Mouse (Mus musculus): Measurements from ENCODE around the gene Plk1. TPM values are rescaled to one million over a fixed set of nuclear protein-coding genes. Genes with fewer than 3 reads are reported as not detected.

The Plk1 gene
- polyA plus RNA-seq, 2 experiments from 2014 or later: 11.5 to 23.1 TPM

DNA sequence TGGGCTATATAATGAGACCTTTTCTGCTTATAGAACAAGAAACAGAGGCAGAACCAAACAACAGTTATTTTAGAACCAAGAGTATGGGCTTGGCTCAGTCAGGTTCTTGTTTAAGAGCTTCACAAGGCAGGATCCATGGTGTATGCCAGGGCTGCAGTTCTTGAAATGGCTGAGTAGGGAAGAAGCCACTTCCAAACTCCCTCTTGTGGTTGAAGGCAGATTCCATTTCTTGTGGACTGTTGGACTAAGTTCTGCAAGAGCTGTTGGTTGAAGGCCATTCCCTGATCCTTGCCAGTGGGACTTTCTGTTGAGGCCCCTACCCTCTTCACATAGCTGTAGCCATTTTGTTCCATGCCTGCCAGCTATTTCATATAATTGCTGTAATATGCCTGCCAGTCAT is 34.7 kb downstream of the Plk1 start:
- no peak for ATAC-seq

- no peak for ATAC-seq
Measured at GRCm38 (mm10) chr7:122196771-122197170, 37.5 kb downstream of the Plk1 start.

DNA sequence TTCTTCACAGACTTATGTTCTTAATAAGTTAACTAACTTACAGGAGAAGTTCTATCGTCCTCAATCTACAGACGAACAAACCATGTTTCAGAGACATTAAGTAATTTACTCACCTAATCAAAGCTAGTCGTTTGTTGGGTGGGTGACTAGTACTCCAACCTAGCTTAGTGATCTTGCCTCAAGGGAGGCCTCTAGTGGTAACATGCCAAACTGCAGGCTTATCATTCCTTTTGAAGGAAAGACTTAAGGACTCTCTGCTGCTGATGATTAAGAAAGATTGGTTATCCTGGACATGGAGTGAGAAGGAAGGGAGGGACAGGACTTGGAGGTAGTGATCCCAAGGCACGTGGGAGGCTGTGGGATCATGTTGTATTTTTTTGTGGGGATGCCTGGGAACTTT is 38.1 kb downstream of the Plk1 start:
- no peak for ATAC-seq

- ATAC-seq: no peak
Measured at GRCm38 (mm10) chr7:122199296-122199695, 40.1 kb downstream of the Plk1 start.

GRCm38 (mm10) chr7:122203936-122204335 is 44.7 kb downstream of the Plk1 start:
- ATAC-seq: no peak

- no peak for ATAC-seq
Measured at GRCm38 (mm10) chr7:122206121-122206520, 46.9 kb downstream of the Plk1 start.

- no peak for ATAC-seq
Measured at GRCm38 (mm10) chr7:122208276-122209021, 49.2 kb downstream of the Plk1 start.

GRCm38 (mm10) chr7:122219315-122219801 is 60.1 kb downstream of the Plk1 start, which contains the start of gene Chp2:
Gene Chp2 (plus strand): TSS chr7:122219496.
- ATAC-seq: no peak

Other genes with a start within 250 kb of the Plk1 start
- 10 to 100 TPM in 1 of 2 experiments, 1 to 10 TPM in 1; 8.3 to 10.3 TPM for gene Cog7, start 177.7 kb upstream of the Plk1 start, polyA plus RNA-seq (2017; shearing (Covaris generic))
- 1 to 10 TPM in 1 of 2 experiments, under 1 TPM in 1; 0.83 to 2.4 TPM for gene Gga2, start 138.2 kb upstream of the Plk1 start, polyA plus RNA-seq (2017; shearing (Covaris generic))
- 10 to 100 TPM; 10.1 to 12.7 TPM for gene Ubfd1, start 92.3 kb upstream of the Plk1 start, polyA plus RNA-seq (2017; shearing (Covaris generic))
- 1 to 10 TPM; 3.8 to 4.7 TPM for gene Ears2, start 92.2 kb upstream of the Plk1 start, polyA plus RNA-seq (2017; shearing (Covaris generic))
- 100 to 1,000 TPM; 148 to 236 TPM for gene Ndufab1, start 57.6 kb upstream of the Plk1 start, polyA plus RNA-seq (2017; shearing (Covaris generic))
- 10 to 100 TPM; 10.5 to 10.6 TPM for gene Palb2, start 26.5 kb upstream of the Plk1 start, polyA plus RNA-seq (2017; shearing (Covaris generic))
- 100 to 1,000 TPM; 120 to 122 TPM for gene Dctn5, start 26.4 kb upstream of the Plk1 start, polyA plus RNA-seq (2017; shearing (Covaris generic))
- gene Ern2, start 26.8 kb downstream of the Plk1 start, polyA plus RNA-seq (2017; shearing (Covaris generic)): not detected
- not detected for gene Chp2, start 60.1 kb downstream of the Plk1 start, polyA plus RNA-seq (2017; shearing (Covaris generic))
- gene Prkcb, start 129.3 kb downstream of the Plk1 start, polyA plus RNA-seq (2017; shearing (Covaris generic)): 10 to 100 TPM; 71.9 to 78.3 TPM

All from activated CD4-positive, CD25-positive, alpha-beta regulatory T cell, adult 4 months (primary cell).